Mouse (Mus musculus) adrenal gland, postnatal 0 days (tissue): ENCODE data around the gene Nectin3. TPM values are rescaled to one million over a fixed set of nuclear protein-coding genes. Genes with fewer than 3 reads are reported as not detected.

ENCODE experiments used
- polyA plus RNA-seq: library from polyadenylated mRNA; unstranded; fragments of >200 nt; fragmentation: Nextera tagmentation; extraction: Ambion mirVana; gene quantifications from 2 replicates; pipeline ENCODE4 v1.2.1, GENCODE M21; 2015

The Nectin3 gene
- polyA plus RNA-seq: 22.0 and 26.8 TPM in 2 replicates

DNA sequence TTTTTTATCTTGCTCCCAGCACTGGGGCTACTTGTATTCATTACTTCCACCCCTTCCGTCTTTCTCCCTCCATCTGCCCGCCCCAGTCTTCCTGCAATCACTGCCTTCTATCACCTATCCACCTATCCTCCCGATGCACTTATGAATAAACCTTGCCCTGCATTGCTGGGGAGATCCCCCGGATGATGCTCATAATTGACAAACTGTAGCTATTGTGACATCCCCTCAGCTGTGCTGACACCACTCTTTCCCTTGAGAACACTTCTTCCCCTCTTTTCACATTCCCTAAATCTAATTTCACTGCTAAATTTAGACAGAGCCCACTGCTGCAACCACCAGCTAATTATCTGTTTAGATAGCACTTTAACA, at the start of gene Nectin3:
Nectin3 (minus strand) TSS at position 105 of the 369 bp plus-strand sequence.

